Mouse (Mus musculus): ENCODE measurements around the gene Ppp1r3d. TPM values are rescaled to one million over a fixed set of nuclear protein-coding genes. Genes with fewer than 3 reads are reported as not detected.

The Ppp1r3d gene
- polyA plus RNA-seq, 1 experiment, result 0.73 TPM

DNA sequence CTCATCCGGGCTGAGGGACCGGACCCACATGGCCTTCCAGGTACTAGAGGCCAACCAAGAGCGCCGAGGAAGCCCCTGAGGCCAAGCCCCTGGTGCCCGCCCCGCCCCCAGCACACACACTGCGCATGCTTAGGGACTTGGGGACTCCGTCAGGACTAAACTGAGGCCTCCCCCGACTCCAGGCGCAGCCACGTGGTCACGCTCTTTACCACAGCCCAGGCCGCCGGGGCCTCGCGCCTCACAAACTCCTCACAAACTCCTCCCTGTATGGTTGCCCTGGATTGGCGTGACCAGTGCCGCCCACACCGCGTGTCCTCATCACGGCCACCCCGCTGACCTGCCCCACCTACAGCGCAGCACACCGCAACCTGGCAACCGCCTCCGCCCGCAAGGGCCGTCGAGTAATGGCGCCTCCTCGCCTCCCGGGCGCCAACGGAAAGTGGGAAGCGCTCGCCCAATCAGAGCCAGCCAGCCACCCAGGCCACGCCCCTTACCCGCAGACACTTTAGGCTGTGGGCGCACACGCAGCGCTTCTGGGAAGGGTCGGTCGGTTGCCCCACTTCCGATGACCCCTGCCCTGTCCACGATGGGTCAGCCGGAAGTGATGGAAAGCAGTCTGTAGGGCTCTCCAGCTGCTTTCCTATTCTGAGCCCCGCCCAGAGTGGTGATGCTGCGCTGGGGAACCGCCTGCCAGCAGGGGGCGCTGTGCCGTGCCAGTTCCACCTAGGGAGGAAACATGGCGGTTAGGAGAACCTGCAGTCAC is 7.0 kb downstream of the Ppp1r3d start, which contains the start of gene Sycp2:
Sycp2 (minus strand) TSS at position 633 of the 763 bp plus-strand sequence.
- no peaks in the 10 kb centered on the region for H3K4me1 ChIP-seq (ENCODE audit: control insufficient read depth, insufficient read depth, low read length)
- peak within 1 kb of the TSS; percentile 31; the same call in 1 of the 2 replicates for H3K4me3 ChIP-seq (ENCODE audit: low read depth, low read length)
- no peak within 1 kb of the TSS for H3K9ac ChIP-seq (ENCODE audit: low read depth, poor library complexity, severe bottlenecking)
- H3K27ac ChIP-seq (ENCODE audit: insufficient read depth, low read length), result no peak within 1 kb of the TSS
- H3K36me3 ChIP-seq (ENCODE audit: control insufficient read depth, insufficient read depth, low read length, poor library complexity, severe bottlenecking), result no peaks in the 10 kb centered on the region
- no peaks in the 10 kb centered on the region for H3K27me3 ChIP-seq (ENCODE audit: control insufficient read depth, insufficient read depth, low read length, poor library complexity, severe bottlenecking)
- TF ChIP-seq CTCF (IDR thresholded peaks at IDR 0.05; ENCODE audit: low read depth, low read length) (peak; percentile 83), EP300 (IDR thresholded peaks at IDR 0.05; ENCODE audit: insufficient read depth, low read depth, low read length) (no peak), POLR2A (IDR thresholded peaks at IDR 0.05; ENCODE audit: insufficient read depth, low read length) (no peak)
- H3K9me3 ChIP-seq (replicated peaks; ENCODE audit: control insufficient read depth, insufficient read depth, low read length, poor library complexity, severe bottlenecking), result no peaks in the 10 kb centered on the region

Other genes starting within 250 kb of the Ppp1r3d start
- 0.78 and 1.1 TPM in 2 replicates for gene Sycp2, start 6.8 kb downstream of the Ppp1r3d start, polyA plus RNA-seq (2011; ENCODE audit: insufficient read depth, insufficient read length, low read depth, missing spikeins)
- gene Fam217b, start 52 bp upstream of the Ppp1r3d start, polyA plus RNA-seq (2011; ENCODE audit: insufficient read depth, insufficient read length, low read depth, missing spikeins), result 2.5 and 2.9 TPM in 2 replicates
- gene Cdh26, start 16.1 kb upstream of the Ppp1r3d start, polyA plus RNA-seq (2011; ENCODE audit: insufficient read depth, insufficient read length, low read depth, missing spikeins), result not detected in 2 replicates